Mouse (Mus musculus) E14TG2a.4 (cell line): ENCODE results near the gene Trap1.
A peak's percentile ranks its signal among the peaks of the same experiment; 100 is the strongest.
"Not testable (repeated sequence)": the region's sequence is repeated elsewhere in the genome, so short reads cannot be mapped to it uniquely, and the experiment has no call there.

ENCODE experiments used
- H3K27me3 ChIP-seq: 2 replicates; pipeline ENCODE4 v1.6.1; 2014; ENCODE audit warnings: low read length, control low read depth; ENCODE audit not compliant: insufficient read depth
- H3K36me3 ChIP-seq: 2 replicates; pipeline ENCODE4 v1.6.1; 2014; ENCODE audit warnings: low read length, control low read depth; ENCODE audit not compliant: insufficient read depth
- H3K4me1 ChIP-seq: replicated peaks from 2 replicates; pipeline ENCODE4 v1.6.1; 2014; ENCODE audit warnings: low read depth, low read length, control low read depth
- H3K4me3 ChIP-seq: replicated peaks from 2 replicates; pipeline ENCODE4 v1.5.1; 2014; ENCODE audit warnings: mild to moderate bottlenecking, low read length
- H3K9me3 ChIP-seq: 2 replicates; pipeline ENCODE4 v1.6.1; 2014; ENCODE audit warnings: low read length, control low read depth
- CTCF ChIP-seq: conservative IDR thresholded peaks from 2 replicates; pipeline ENCODE4 v1.5.1; 2014; ENCODE audit warnings: low read length
- NANOG ChIP-seq: IDR thresholded peaks from 2 replicates; pipeline ENCODE4 v1.6.1; 2014; ENCODE audit warnings: borderline replicate concordance, low read length, mixed read lengths
- POU5F1 ChIP-seq: IDR thresholded peaks from 2 replicates; pipeline ENCODE4 v1.6.1; 2014; ENCODE audit warnings: low read length, borderline replicate concordance

Trap1 gene

DNA sequence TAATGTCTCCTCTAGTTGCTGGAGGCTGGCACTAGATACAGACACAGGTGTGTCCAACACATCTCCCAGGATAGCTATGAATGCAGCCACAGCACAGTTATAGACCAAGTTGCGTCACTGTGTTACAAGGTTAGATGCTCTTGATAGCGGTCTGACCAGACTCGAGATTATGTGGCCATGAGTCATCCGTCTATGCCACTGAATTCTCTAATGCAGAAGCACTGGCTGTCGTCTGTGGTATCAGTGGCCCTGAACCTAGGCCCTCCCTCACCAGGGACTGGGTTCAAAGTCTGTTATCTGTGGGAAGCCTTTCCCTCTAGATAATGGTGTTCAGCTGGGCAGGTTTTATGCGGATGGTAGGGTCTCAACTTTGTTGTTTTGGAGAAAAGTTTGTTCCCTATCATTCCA is 45.3 kb downstream of the Trap1 start:
- Histone ChIP-seq H3K27me3 (no peaks in the 10 kb centered on the region; the same call in 1 of the 2 replicates), H3K9me3 (no peaks in the 10 kb centered on the region), H3K4me1 (peaks cover 73% of the 10 kb centered on the region), H3K4me3 (no peak overlapping the region), H3K36me3 (peaks cover 40% of the 10 kb centered on the region)
- TF ChIP-seq NANOG (no peak), CTCF (no peak), POU5F1 (no peak)

DNA sequence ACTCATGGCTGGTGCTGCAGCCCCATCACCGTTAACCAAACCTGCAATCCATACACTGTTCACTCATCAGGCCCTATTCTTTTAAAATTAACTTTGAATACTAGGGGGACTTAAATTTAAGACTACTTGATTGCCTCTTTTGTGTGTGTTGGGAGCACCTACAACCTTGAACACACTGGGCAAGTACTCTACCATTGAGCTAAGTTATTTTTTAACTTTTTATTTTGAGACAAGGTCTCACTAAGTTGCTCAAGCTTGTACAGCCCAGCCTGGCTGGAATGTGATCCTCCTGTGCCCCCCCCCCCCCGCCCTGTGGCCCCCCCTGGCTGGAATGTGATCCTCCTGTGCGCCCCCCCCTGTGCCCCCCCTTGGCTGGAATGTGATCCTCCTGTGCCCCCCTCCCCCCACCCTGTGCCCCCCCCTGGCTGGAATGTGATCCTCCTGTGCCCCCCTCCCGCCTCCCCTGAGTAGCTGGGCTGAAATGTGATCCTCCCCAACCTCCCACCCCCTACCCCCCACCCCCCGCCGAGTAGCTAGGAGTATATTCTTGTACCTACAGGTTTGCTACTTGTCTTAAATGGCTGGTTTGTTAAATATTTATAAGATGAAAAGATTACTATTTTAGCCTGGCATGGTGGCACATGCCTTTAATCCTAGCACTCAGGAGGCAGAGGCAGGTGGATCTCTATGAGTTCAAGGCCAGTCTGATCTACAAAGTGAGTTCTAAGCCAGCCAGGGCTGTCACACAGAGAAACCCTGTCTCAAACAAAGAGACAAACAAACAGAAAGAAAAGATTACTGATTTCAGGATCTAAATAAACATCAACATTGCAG is 46.0 kb downstream of the Trap1 start:
- Histone ChIP-seq H3K4me3 (no peak overlapping the region), H3K36me3 (peaks cover 33% of the 10 kb centered on the region), H3K9me3 (no peaks in the 10 kb centered on the region), H3K27me3 (no peaks in the 10 kb centered on the region; the same call in 1 of the 2 replicates), H3K4me1 (peaks cover 67% of the 10 kb centered on the region)
- TF ChIP-seq POU5F1 = no peak
- peak; percentile 97 for TF ChIP-seq NANOG
- no peak for TF ChIP-seq CTCF

- Histone ChIP-seq H3K27me3 (no peaks in the 10 kb centered on the region; the same call in 1 of the 2 replicates), H3K36me3 (peaks cover 22% of the 10 kb centered on the region), H3K4me3 (no peak overlapping the region), H3K9me3 (no peaks in the 10 kb centered on the region), H3K4me1 (peaks cover 55% of the 10 kb centered on the region)
- TF ChIP-seq CTCF (no peak), NANOG (no peak), POU5F1 (no peak)
These were observed 47.1 kb downstream of the Trap1 start for GRCm38 (mm10) chr16:4030501-4030900.

- H3K27me3 ChIP-seq = no peaks in the 10 kb centered on the region; the same call in 1 of the 2 replicates
- no peak for TF ChIP-seq CTCF
- TF ChIP-seq POU5F1 = no peak
- TF ChIP-seq NANOG = no peak
These were observed 48.2 kb downstream of the Trap1 start for GRCm38 (mm10) chr16:4029371-4029841.

GRCm38 (mm10) chr16:4027211-4027610 is 50.4 kb downstream of the Trap1 start:
- no peak for TF ChIP-seq CTCF
- TF ChIP-seq NANOG = no peak
- no peak for TF ChIP-seq POU5F1
- H3K9me3 ChIP-seq = no peaks in the 10 kb centered on the region
- no peaks in the 10 kb centered on the region for H3K36me3 ChIP-seq
- H3K27me3 ChIP-seq = no peaks in the 10 kb centered on the region; the same call in 1 of the 2 replicates
- no peak overlapping the region for H3K4me3 ChIP-seq
- H3K4me1 ChIP-seq = peaks cover 44% of the 10 kb centered on the region

More at GRCm38 (mm10) chr16:4029371-4029841, 48.2 kb downstream of the Trap1 start:
- Histone ChIP-seq H3K9me3 (no peaks in the 10 kb centered on the region), H3K36me3 (peaks cover 11% of the 10 kb centered on the region), H3K4me1 (peaks cover 45% of the 10 kb centered on the region), H3K4me3 (no peak overlapping the region)

DNA sequence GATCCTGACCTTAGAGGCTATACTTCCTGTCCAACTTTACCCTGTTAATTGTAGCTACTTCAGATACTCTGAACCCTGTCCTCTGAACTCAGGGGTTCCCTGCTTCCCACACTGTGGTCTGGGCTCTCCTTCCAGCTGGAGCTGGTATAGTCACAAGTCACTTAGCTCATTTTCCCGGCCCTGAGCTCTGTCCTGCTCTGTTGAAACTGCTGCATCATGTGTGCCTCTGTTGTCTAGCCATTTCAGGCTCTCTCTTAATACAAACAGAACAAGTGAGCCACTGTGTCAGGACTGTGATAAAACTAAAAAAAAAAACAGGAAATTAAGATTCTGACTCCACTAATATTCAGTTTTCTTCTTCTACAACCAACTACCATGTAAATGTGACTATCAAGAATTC is 51.0 kb downstream of the Trap1 start:
- TF ChIP-seq POU5F1 (no peak), NANOG (no peak), CTCF (no peak)
- no peaks in the 10 kb centered on the region; the same call in 1 of the 2 replicates for H3K27me3 ChIP-seq
- no peak overlapping the region for H3K4me3 ChIP-seq
- H3K36me3 ChIP-seq = no peaks in the 10 kb centered on the region
- peaks cover 46% of the 10 kb centered on the region for H3K4me1 ChIP-seq
- H3K9me3 ChIP-seq = no peaks in the 10 kb centered on the region

- TF ChIP-seq CTCF (no peak), POU5F1 (no peak), NANOG (peak; percentile 65; the same call in 1 of the 2 replicates)
- no peaks in the 10 kb centered on the region; the same call in 1 of the 2 replicates for H3K27me3 ChIP-seq
- peaks cover 31% of the 10 kb centered on the region for H3K4me1 ChIP-seq
- no peaks in the 10 kb centered on the region for H3K9me3 ChIP-seq
- no peaks in the 10 kb centered on the region for H3K36me3 ChIP-seq
- peak overlapping the region; percentile 24 for H3K4me3 ChIP-seq
These were observed 54.9 kb downstream of the Trap1 start for GRCm38 (mm10) chr16:4022719-4023118.

DNA sequence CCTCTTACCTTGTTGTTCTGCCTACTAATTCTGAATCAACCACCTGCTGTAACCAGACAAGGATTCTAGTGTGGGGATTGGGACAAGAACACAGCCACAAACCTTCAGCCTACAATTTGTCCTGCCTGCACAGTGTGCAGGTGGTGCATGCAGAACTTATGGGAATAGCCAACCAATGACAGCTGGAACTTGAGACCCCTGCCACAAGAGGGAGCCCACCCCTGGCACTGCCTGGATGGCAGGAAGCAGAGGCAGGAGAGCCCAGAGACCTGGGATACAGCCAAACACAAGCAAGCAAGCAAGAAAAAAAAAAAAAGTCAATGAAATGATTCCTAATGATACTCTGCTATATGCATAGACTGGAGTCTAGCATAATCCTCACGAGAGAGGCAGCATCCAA is 56.4 kb downstream of the Trap1 start:
- H3K4me3 ChIP-seq = no peak overlapping the region
- peaks cover 42% of the 10 kb centered on the region for H3K4me1 ChIP-seq
- TF ChIP-seq CTCF (peak; percentile 24), NANOG (no peak)
- H3K27me3 ChIP-seq = no peaks in the 10 kb centered on the region
- H3K36me3 ChIP-seq = no peaks in the 10 kb centered on the region
- 0 out of 2 replicates have a peak, but pooled peaks cover under 1% of the 10 kb centered on the region for H3K9me3 ChIP-seq

- not testable (repeated sequence) for H3K36me3 ChIP-seq, H3K27me3 ChIP-seq, H3K4me3 ChIP-seq
- Histone ChIP-seq H3K9me3 (peaks cover 20% of the 10 kb centered on the region), H3K4me1 (peaks cover 41% of the 10 kb centered on the region)
These were observed 60.2 kb downstream of the Trap1 start for GRCm38 (mm10) chr16:4017466-4017865.
